In the genomic region with DNA sequence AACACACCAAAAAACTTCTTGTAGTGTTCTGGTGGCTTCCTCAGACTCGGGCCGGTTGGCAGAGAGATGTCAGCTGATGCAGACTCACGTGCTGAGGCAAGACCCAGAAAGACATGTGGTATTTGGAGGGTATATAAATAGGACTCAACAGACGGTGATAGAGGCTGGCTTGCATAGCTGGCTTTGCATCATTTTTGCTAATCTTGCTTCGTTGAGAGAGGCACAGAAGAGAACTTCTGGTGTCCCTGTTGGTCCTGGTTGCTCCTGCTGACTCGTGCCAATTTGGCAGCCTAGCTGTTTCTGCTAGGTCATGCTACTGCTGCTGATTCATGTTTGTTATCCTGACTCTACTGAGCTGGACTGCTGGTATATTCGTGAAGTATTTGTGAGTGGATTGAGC, we compare ENCODE assay signal across 11 mouse cellular contexts. TPM values are rescaled to one million over a fixed set of nuclear protein-coding genes. Genes with fewer than 3 reads are reported as not detected.
DNase-seq lines count a peak whose midpoint lies in the region; ATAC-seq and TF ChIP-seq lines count a peak whose summit lies in the region.
"Had no signal": no experiment of that assay in that cellular context is flagged by ENCODE, and none has a peak within 500 bp of the region (broad histone marks: within the 10 kb centered on the region; RNA-seq: fewer than 3 reads in every experiment).

No protein-coding gene starts in this region.

- no peak for TF ChIP-seq POLR2A in heart, adult 2 months (IDR thresholded peaks at IDR 0.05; ENCODE audit: insufficient read depth, low read depth, low read length)
- peak; percentile 12 for TF ChIP-seq POLR2A in myocyte (IDR thresholded peaks at IDR 0.05; ENCODE audit: insufficient read length, low read depth)

- H3K79me2 ChIP-seq in heart, adult 2 months (replicated peaks; ENCODE audit: control insufficient read depth, insufficient read depth, low read length) = no peaks in the 10 kb centered on the region
- peaks cover 23% of the 10 kb centered on the region for H3K79me2 ChIP-seq in myocyte (ENCODE audit: control insufficient read depth, insufficient read depth)

- no peak overlapping the region for H3ac ChIP-seq in myocyte (ENCODE audit: control insufficient read depth, insufficient read length)

- peak; percentile 69; the same call in 1 of the 2 replicates for ATAC-seq in heart, embryonic 13.5 days (ENCODE audit: extremely low read depth, insufficient number of reproducible peaks, low FRiP score, low TSS enrichment)
- ATAC-seq in midbrain, embryonic 16.5 days = no peak
- no peak for ATAC-seq in neural tube, embryonic 15.5 days (ENCODE audit: low FRiP score)

- H3K4me2 ChIP-seq in heart, embryonic 13.5 days = 0 out of 2 replicates have a peak overlapping the region, but pooled peaks have one; percentile 16
- H3K4me2 ChIP-seq in myocyte (ENCODE audit: low read depth) = peak overlapping the region; percentile 16
- no peak overlapping the region for H3K4me2 ChIP-seq in midbrain, embryonic 16.5 days (ENCODE audit: low read length)
- H3K4me2 ChIP-seq in neural tube, embryonic 15.5 days = no peak overlapping the region
- H3K4me2 ChIP-seq: embryonic facial prominence, embryonic 13.5 days had no signal

- peaks cover 6% of the 10 kb centered on the region for H3K36me3 ChIP-seq in heart, adult 2 months (ENCODE audit: control insufficient read depth, insufficient read depth, low read length)
- H3K36me3 ChIP-seq in heart, embryonic 13.5 days = peaks cover 77% of the 10 kb centered on the region
- peaks cover 9% of the 10 kb centered on the region for H3K36me3 ChIP-seq in myocyte (ENCODE audit: control insufficient read depth, insufficient read depth)
- peaks cover 23% of the 10 kb centered on the region for H3K36me3 ChIP-seq in midbrain, embryonic 16.5 days (ENCODE audit: control insufficient read depth, insufficient read depth, low read length)
- peaks cover 57% of the 10 kb centered on the region for H3K36me3 ChIP-seq in neural tube, embryonic 15.5 days
- H3K36me3 ChIP-seq: G1E had no signal

- H3K27me3 ChIP-seq in heart, adult 2 months (ENCODE audit: control insufficient read depth, insufficient read depth, low read length) = no peaks in the 10 kb centered on the region
- no peaks in the 10 kb centered on the region for H3K27me3 ChIP-seq in heart, embryonic 13.5 days (replicated peaks)
- H3K27me3 ChIP-seq in myocyte (ENCODE audit: control insufficient read depth, insufficient read depth, insufficient read length) = no peaks in the 10 kb centered on the region
- H3K27me3 ChIP-seq in midbrain, embryonic 16.5 days (ENCODE audit: control insufficient read depth, insufficient read depth, low read depth, low read length) = no peaks in the 10 kb centered on the region
- H3K27me3 ChIP-seq in neural tube, embryonic 15.5 days (replicated peaks) = no peaks in the 10 kb centered on the region
- H3K27me3 ChIP-seq: embryonic facial prominence, embryonic 13.5 days had no signal

- intact Hi-C loops in heart, adult 2 months (cut with DNase I) = no loop called here
- intact Hi-C loops in heart, postnatal 25 days (cut with DNase I) = no loop called here
- intact Hi-C loops in left cerebral cortex, postnatal 4 days (cut with DNase I) = no loop called here

- no peak overlapping the region for H3K4me3 ChIP-seq in heart, adult 2 months
- no peak overlapping the region for H3K4me3 ChIP-seq in heart, embryonic 13.5 days
- no peak overlapping the region for H3K4me3 ChIP-seq in myocyte
- H3K4me3 ChIP-seq in midbrain, embryonic 16.5 days (ENCODE audit: low read depth, low read length) = no peak overlapping the region
- H3K4me3 ChIP-seq in neural tube, embryonic 15.5 days (replicated peaks) = no peak overlapping the region
- H3K4me3 ChIP-seq: embryonic facial prominence, embryonic 13.5 days had no signal

- DNase-seq in heart, adult 2 months = peak; percentile 28 to 58
- no peak for DNase-seq in heart, postnatal 25 days (ENCODE audit: low spot score)
- DNase-seq in brain, adult 2 months (ENCODE audit: low read depth, low spot score) = peak; percentile 95
- no peak for DNase-seq in left cerebral cortex, postnatal 4 days

- no peak for TF ChIP-seq CTCF in heart, adult 2 months (IDR thresholded peaks at IDR 0.05)

- peak overlapping the region; percentile 49 for H3K27ac ChIP-seq in heart, adult 2 months
- H3K27ac ChIP-seq in heart, embryonic 13.5 days (replicated peaks) = peak overlapping the region; percentile 62
- no peak overlapping the region for H3K27ac ChIP-seq in midbrain, embryonic 16.5 days (ENCODE audit: low read length)
- no peak overlapping the region for H3K27ac ChIP-seq in neural tube, embryonic 15.5 days (replicated peaks)
- H3K27ac ChIP-seq: embryonic facial prominence, embryonic 13.5 days; macrophage had no signal

- H3K9me3 ChIP-seq in heart, embryonic 13.5 days = no peaks in the 10 kb centered on the region
- no peaks in the 10 kb centered on the region for H3K9me3 ChIP-seq in midbrain, embryonic 16.5 days (replicated peaks; ENCODE audit: control insufficient read depth, low read length, poor library complexity, severe bottlenecking)
- no peaks in the 10 kb centered on the region for H3K9me3 ChIP-seq in neural tube, embryonic 15.5 days (replicated peaks)
- H3K9me3 ChIP-seq: embryonic facial prominence, embryonic 13.5 days; G1E had no signal

- no peaks in the 10 kb centered on the region; the same call in 1 of the 2 replicates for H3K4me1 ChIP-seq in heart, adult 2 months (ENCODE audit: control insufficient read depth, insufficient read depth, low read length)
- peaks cover 26% of the 10 kb centered on the region for H3K4me1 ChIP-seq in heart, embryonic 13.5 days
- H3K4me1 ChIP-seq in midbrain, embryonic 16.5 days (ENCODE audit: control insufficient read depth, insufficient read depth, low read length) = no peaks in the 10 kb centered on the region
- H3K4me1 ChIP-seq in neural tube, embryonic 15.5 days = peaks cover 11% of the 10 kb centered on the region

- no peak for TF ChIP-seq EP300 in heart, adult 2 months (IDR thresholded peaks at IDR 0.05; ENCODE audit: insufficient read depth, low read depth, low read length)

- WGBS in heart, adult 2 months = 43% methylated on average over 7 of the region's 7 CpGs
- 44% methylated on average over 7 of the region's 7 CpGs for WGBS in heart, embryonic 13.5 days
- 90% methylated on average over 7 of the region's 7 CpGs for WGBS in midbrain, embryonic 16.5 days
- 88% methylated on average over 7 of the region's 7 CpGs for WGBS in neural tube, embryonic 15.5 days

- no peak overlapping the region for H3K9ac ChIP-seq in heart, adult 2 months (ENCODE audit: low read depth, low read length)
- H3K9ac ChIP-seq in heart, embryonic 13.5 days = no peak overlapping the region
- no peak overlapping the region for H3K9ac ChIP-seq in midbrain, embryonic 16.5 days (ENCODE audit: low read depth, low read length)
- no peak overlapping the region for H3K9ac ChIP-seq in neural tube, embryonic 15.5 days (replicated peaks)
- H3K9ac ChIP-seq: embryonic facial prominence, embryonic 13.5 days had no signal

TF ChIP-seq in myocyte, 11 proteins besides CTCF, POLR2A, EP300 and RAD21:
- no peak for TF ChIP-seq TCF12 (IDR thresholded peaks at IDR 0.05; ENCODE audit: insufficient read depth, poor library complexity, severe bottlenecking)
- TF ChIP-seq USF1 (IDR thresholded peaks at IDR 0.05; ENCODE audit: low read depth) = peak; percentile 74
- peak; percentile 84 for TF ChIP-seq CEBPB (IDR thresholded peaks at IDR 0.05; ENCODE audit: insufficient read depth, poor library complexity, severe bottlenecking)

RNA-seq across cellular contexts. Expression of gene Klhl22, which starts 9.4 kb away (rescaled TPM):
- 10 to 100 TPM; 17.3 to 18.6 TPM for total RNA-seq in heart, adult 2 months (2021)
- 23.6 and 30.2 TPM in 2 replicates for polyA plus RNA-seq in heart, adult 2 months (2012; rRNA removed)
- total RNA-seq in heart, postnatal 25 days (2021) = 10 to 100 TPM; 16.1 to 16.7 TPM
- 40.6 and 43.9 TPM in 2 replicates for polyA plus RNA-seq in heart, embryonic 13.5 days (2015; fragmentation: Nextera tagmentation; extraction: Ambion mirVana)
- 107 TPM for polyA plus RNA-seq in myocyte (2012; fragmentation: generic; extraction: Trizol)
- 86.0 and 89.4 TPM in 2 replicates for polyA plus RNA-seq in midbrain, embryonic 16.5 days (2015; fragmentation: Nextera tagmentation; extraction: Ambion mirVana)
- 86.2 and 89.1 TPM in 2 replicates for polyA plus RNA-seq in neural tube, embryonic 15.5 days (2015; fragmentation: Nextera tagmentation; extraction: Ambion mirVana)
- total RNA-seq in left cerebral cortex, postnatal 4 days (2021) = 10 to 100 TPM; 86.2 to 95.3 TPM
- polyA plus RNA-seq: G1E had no signal

RNA-seq across cellular contexts. Expression of gene Scarf2, which starts 28.2 kb away (rescaled TPM):
- total RNA-seq in heart, adult 2 months (2021) = 1 to 10 TPM; 4.1 to 5.2 TPM
- 10.8 and 13.4 TPM in 2 replicates for polyA plus RNA-seq in heart, adult 2 months (2012; rRNA removed)
- 1 to 10 TPM; 5.1 to 5.6 TPM for total RNA-seq in heart, postnatal 25 days (2021)
- polyA plus RNA-seq in heart, embryonic 13.5 days (2015; fragmentation: Nextera tagmentation; extraction: Ambion mirVana) = 7.0 and 8.2 TPM in 2 replicates
- polyA plus RNA-seq in myocyte (2012; fragmentation: generic; extraction: Trizol) = 25.9 TPM
- polyA plus RNA-seq in midbrain, embryonic 16.5 days (2015; fragmentation: Nextera tagmentation; extraction: Ambion mirVana) = 0.88 and 1.2 TPM in 2 replicates
- polyA plus RNA-seq in neural tube, embryonic 15.5 days (2015; fragmentation: Nextera tagmentation; extraction: Ambion mirVana) = 2.7 and 3.8 TPM in 2 replicates
- 1 to 10 TPM; 5.6 to 6.3 TPM for total RNA-seq in left cerebral cortex, postnatal 4 days (2021)
- total RNA-seq: G1E had no signal
- polyA plus RNA-seq: G1E had no signal

RNA-seq across cellular contexts. Expression of gene Med15, which starts 36.1 kb away (rescaled TPM):
- 10 to 100 TPM; 21.5 to 24.9 TPM for total RNA-seq in heart, adult 2 months (2021)
- polyA plus RNA-seq in heart, adult 2 months (2012; rRNA removed) = 37.3 and 44.3 TPM in 2 replicates
- 10 to 100 TPM; 24.5 to 26.6 TPM for total RNA-seq in heart, postnatal 25 days (2021)
- 32.0 and 33.3 TPM in 2 replicates for polyA plus RNA-seq in heart, embryonic 13.5 days (2015; fragmentation: Nextera tagmentation; extraction: Ambion mirVana)
- polyA plus RNA-seq in myocyte (2012; fragmentation: generic; extraction: Trizol) = 42.9 TPM
- 47.5 and 47.9 TPM in 2 replicates for polyA plus RNA-seq in midbrain, embryonic 16.5 days (2015; fragmentation: Nextera tagmentation; extraction: Ambion mirVana)
- 46.1 and 47.3 TPM in 2 replicates for polyA plus RNA-seq in neural tube, embryonic 15.5 days (2015; fragmentation: Nextera tagmentation; extraction: Ambion mirVana)
- total RNA-seq in left cerebral cortex, postnatal 4 days (2021) = 10 to 100 TPM; 78.9 to 80.8 TPM

Comparison
In these comparisons a context has a peak if more than half of its experiments do, and no peak if none do; other contexts are left out.
1. DNase-seq: peak in heart, adult 2 months (2 of 2) and brain, adult 2 months (single experiment); none in heart, postnatal 25 days (single experiment) and left cerebral cortex, postnatal 4 days (single experiment).
2. H3K27ac ChIP-seq: peak in heart, adult 2 months (single experiment) and heart, embryonic 13.5 days (single experiment); none in midbrain, embryonic 16.5 days (single experiment) and neural tube, embryonic 15.5 days (single experiment).
3. H3K4me2 ChIP-seq: peak in heart, embryonic 13.5 days (single experiment) and myocyte (single experiment); none in midbrain, embryonic 16.5 days (single experiment) and neural tube, embryonic 15.5 days (single experiment).